Mouse (Mus musculus) bone marrow, adult 2 months (tissue): ENCODE measurements around the gene Zpbp2. TPM values are rescaled to one million over a fixed set of nuclear protein-coding genes. Genes with fewer than 3 reads are reported as not detected.
"Not testable (repeated sequence)": the region's sequence is repeated elsewhere in the genome, so short reads cannot be mapped to it uniquely, and the experiment has no call there.

Source experiments
- H3K27ac ChIP-seq: fragments of 200-500 bp; 2 replicates; pipeline ENCODE4 v1.5.1; 2012; ENCODE audit warnings: low read depth, mild to moderate bottlenecking, control low read depth, inconsistent platforms, low read length; ENCODE audit not compliant: control insufficient read depth, poor library complexity, insufficient read depth
- H3K4me1 ChIP-seq: fragments of 200-500 bp; 2 replicates; pipeline ENCODE4 v1.6.1; 2011; ENCODE audit warnings: low read length; ENCODE audit not compliant: control insufficient read depth, insufficient read depth
- H3K4me3 ChIP-seq: fragments of 200-500 bp; replicated peaks from 2 replicates; pipeline ENCODE3; 2011; ENCODE audit warnings: mild to moderate bottlenecking, low read depth, low read length, control low read depth; ENCODE audit not compliant: control insufficient read depth
- CTCF ChIP-seq: fragments of 200-500 bp; IDR thresholded peaks from 2 replicates; pipeline ENCODE4 v1.5.1; 2011; ENCODE audit warnings: low read length, control low read depth; ENCODE audit not compliant: control insufficient read depth, insufficient read depth
- POLR2A ChIP-seq: fragments of 200-500 bp; IDR thresholded peaks from 2 replicates; pipeline ENCODE4 v1.6.1; 2011; ENCODE audit warnings: low read depth, mild to moderate bottlenecking, control low read depth, low read length, borderline replicate concordance; ENCODE audit not compliant: control insufficient read depth
- WGBS: fragments of 180-500 bp; shearing (Covaris S2); methylation state at CpG from one replicate; pipeline ENCODE4 v1.1.7; 2018; 5-methylcytosine and 5-hydroxymethylcytosine counted together
- polyA plus RNA-seq: library from polyadenylated mRNA; stranded (reverse); fragments of >200 nt; gene quantifications from 2 replicates; pipeline ENCODE4 v1.2.4, GENCODE M21; 2011; ENCODE audit warnings: low replicate concordance; ENCODE audit not compliant: missing spikeins, insufficient read depth, insufficient read length

Zpbp2 gene
- polyA plus RNA-seq, 1 experiment: 6.5 TPM

DNA sequence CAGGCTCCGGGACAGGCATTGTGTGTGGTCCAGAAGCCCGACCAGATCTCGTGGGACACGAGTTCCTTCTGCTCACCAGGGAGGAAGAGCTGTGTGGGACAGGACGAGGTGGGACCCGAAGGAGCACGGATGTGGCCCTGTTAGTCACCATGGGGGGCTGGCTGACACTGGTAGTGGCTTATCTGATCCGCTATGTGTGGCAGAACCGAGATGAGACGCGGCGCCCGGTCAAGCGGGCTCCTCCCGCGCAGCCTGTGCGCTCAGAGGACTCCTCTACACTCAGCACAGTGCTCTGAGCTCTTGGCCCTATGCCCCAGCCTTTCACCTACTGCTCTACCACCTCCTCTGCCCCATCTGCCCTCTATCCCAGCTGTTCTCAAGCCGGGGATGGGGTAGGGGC is 48.4 kb downstream of the Zpbp2 start:
- 13% methylated on average over 18 of the region's 18 CpGs for WGBS
- Histone ChIP-seq H3K27ac (no peak overlapping the region), H3K4me1 (no peaks in the 10 kb centered on the region; the same call in 1 of the 2 replicates), H3K4me3 (no peak overlapping the region)
- TF ChIP-seq POLR2A (no peak), CTCF (no peak)

DNA sequence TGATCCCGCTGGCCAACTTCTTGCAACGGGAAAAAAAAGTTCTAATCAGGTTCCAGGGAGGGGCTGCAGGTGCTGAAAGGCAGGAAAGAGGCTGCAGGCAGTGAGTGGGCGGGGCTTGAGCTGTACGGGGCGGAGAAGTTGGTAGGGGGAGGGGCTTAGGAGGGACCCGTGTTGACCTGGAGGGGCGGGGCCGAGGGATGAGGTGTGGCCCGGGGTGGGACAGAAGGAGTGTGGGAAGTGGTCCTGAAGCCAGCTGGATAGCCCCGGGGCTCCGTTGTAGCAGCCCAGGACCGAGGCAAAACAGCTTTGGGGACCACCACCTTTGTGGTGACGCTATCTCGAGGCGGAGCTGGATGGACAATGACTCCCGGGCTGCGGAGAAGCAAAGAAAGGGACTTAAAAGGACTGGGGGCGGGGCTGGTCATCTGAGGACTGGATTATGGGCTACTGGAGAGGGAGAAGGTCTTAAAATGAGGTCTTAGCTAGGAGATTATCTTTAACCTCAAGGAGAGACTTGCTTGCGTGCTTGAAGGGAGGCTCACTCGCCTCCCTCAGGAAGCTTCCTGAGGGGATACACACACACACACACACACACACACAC is 51.3 kb downstream of the Zpbp2 start:
- no peak overlapping the region for H3K4me3 ChIP-seq
- no peak overlapping the region for H3K27ac ChIP-seq
- no peaks in the 10 kb centered on the region for H3K4me1 ChIP-seq
- 6% methylated on average over 20 of the region's 20 CpGs for WGBS
- TF ChIP-seq POLR2A: no peak
- no peak for TF ChIP-seq CTCF

- no peak for TF ChIP-seq POLR2A
- no peak for TF ChIP-seq CTCF
- Histone ChIP-seq H3K4me3 (no peak overlapping the region), H3K27ac (no peak overlapping the region), H3K4me1 (no peaks in the 10 kb centered on the region)
- WGBS: 71% methylated on average over 2 of the region's 2 CpGs
Measured at GRCm38 (mm10) chr11:98603953-98604352, 53.1 kb downstream of the Zpbp2 start.

DNA sequence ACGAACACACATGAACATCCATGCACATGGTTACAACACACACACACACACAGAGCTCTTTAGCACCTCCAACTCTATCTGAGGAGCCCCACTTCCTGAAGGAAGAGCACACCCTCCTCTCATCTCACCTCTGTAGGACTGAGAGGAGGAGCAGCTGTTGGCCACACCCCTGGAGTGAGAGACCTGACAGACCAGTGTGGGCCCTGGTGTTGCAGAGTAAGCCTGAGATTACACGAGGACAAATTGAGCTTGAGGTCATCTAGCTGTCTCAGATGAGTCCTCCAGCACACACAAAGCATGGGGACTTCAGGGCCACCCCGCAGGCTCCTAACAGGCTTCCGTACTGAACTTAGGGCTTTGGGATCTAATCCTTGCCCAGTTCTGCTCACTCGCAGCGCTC is 54.0 kb downstream of the Zpbp2 start:
- H3K27ac ChIP-seq, H3K4me1 ChIP-seq, H3K4me3 ChIP-seq: not testable (repeated sequence)
- WGBS: 71% methylated on average over 6 of the region's 6 CpGs

GRCm38 (mm10) chr11:98606763-98607162 is 55.9 kb downstream of the Zpbp2 start:
- Histone ChIP-seq H3K4me1 (no peaks in the 10 kb centered on the region), H3K4me3 (no peak overlapping the region), H3K27ac (no peak overlapping the region)
- no peak for TF ChIP-seq POLR2A
- no peak for TF ChIP-seq CTCF
- 5% methylated on average over 3 of the region's 3 CpGs for WGBS

Other genes with a start within 250 kb of the Zpbp2 start
- gene Neurod2, start 221.4 kb upstream of the Zpbp2 start, polyA plus RNA-seq: not detected in 2 replicates
- not detected in 2 replicates for gene Ppp1r1b, start 202.7 kb upstream of the Zpbp2 start, polyA plus RNA-seq
- 16.8 and 32.3 TPM in 2 replicates for gene Stard3, start 192.7 kb upstream of the Zpbp2 start, polyA plus RNA-seq
- 6.5 and 15.6 TPM in 2 replicates for gene Tcap, start 167.3 kb upstream of the Zpbp2 start, polyA plus RNA-seq
- gene Pnmt, start 164.6 kb upstream of the Zpbp2 start, polyA plus RNA-seq: not detected in 2 replicates
- 2.4 and 2.7 TPM in 2 replicates for gene Pgap3, start 150.6 kb upstream of the Zpbp2 start, polyA plus RNA-seq
- 0.97 and 2.4 TPM in 2 replicates for gene Erbb2, start 138.6 kb upstream of the Zpbp2 start, polyA plus RNA-seq
- gene Mien1, start 112.1 kb upstream of the Zpbp2 start, polyA plus RNA-seq: 25.3 and 33.9 TPM in 2 replicates
- 0.85 TPM in 1 of 2 replicates, not detected in the other for gene Grb7, start 104.7 kb upstream of the Zpbp2 start, polyA plus RNA-seq
- 13.3 and 41.7 TPM in 2 replicates for gene Ikzf3, start 5.1 kb upstream of the Zpbp2 start, polyA plus RNA-seq
- gene Ormdl3, start 36.3 kb downstream of the Zpbp2 start, polyA plus RNA-seq: 41.1 and 41.2 TPM in 2 replicates
- not detected in 2 replicates for gene Lrrc3c, start 47.2 kb downstream of the Zpbp2 start, polyA plus RNA-seq
- gene Gm12355, start 74.6 kb downstream of the Zpbp2 start, polyA plus RNA-seq: 50.6 and 60.6 TPM in 2 replicates
- not detected in 2 replicates for gene Gsdma3, start 75.3 kb downstream of the Zpbp2 start, polyA plus RNA-seq
- gene Gsdma2, start 95.7 kb downstream of the Zpbp2 start, polyA plus RNA-seq: not detected in 2 replicates
- 0.55 and 0.70 TPM in 2 replicates for gene Gsdma, start 113.3 kb downstream of the Zpbp2 start, polyA plus RNA-seq
- gene Psmd3, start 131.5 kb downstream of the Zpbp2 start, polyA plus RNA-seq: 28.2 and 57.7 TPM in 2 replicates
- not detected in 2 replicates for gene Csf3, start 150.2 kb downstream of the Zpbp2 start, polyA plus RNA-seq
- gene Med24, start 178.3 kb downstream of the Zpbp2 start, polyA plus RNA-seq: 26.7 and 28.7 TPM in 2 replicates
- 27.5 and 35.4 TPM in 2 replicates for gene Thra, start 189.5 kb downstream of the Zpbp2 start, polyA plus RNA-seq
- gene Nr1d1, start 224.2 kb downstream of the Zpbp2 start, polyA plus RNA-seq: 2.4 and 4.8 TPM in 2 replicates
- 46.7 and 69.9 TPM in 2 replicates for gene Msl1, start 244.4 kb downstream of the Zpbp2 start, polyA plus RNA-seq